Mouse (Mus musculus) forebrain, embryonic 14.5 days (tissue): ENCODE results near the gene Tex45. TPM values are rescaled to one million over a fixed set of nuclear protein-coding genes. Genes with fewer than 3 reads are reported as not detected.
A peak's percentile ranks its signal among the peaks of the same experiment; 100 is the strongest.

ENCODE experiments used
- ATAC-seq: fragments of 200-750 bp; cut with Nextera tagmentation; 2 replicates; pipeline ENCODE4 v1.8.0; 2017; ENCODE audit warnings: mild to moderate bottlenecking, moderate library complexity
- DNase-seq: peaks from one replicate; pipeline ENCODE4 v3.0.0-alpha.2; 2015; ENCODE audit warnings: low spot score
- H3K27ac ChIP-seq: fragments of 300-500 bp; sonication (generic); 2 replicates; pipeline ENCODE4 v1.5.1; 2014; ENCODE audit warnings: low read depth, mild to moderate bottlenecking, control low read depth, low read length, moderate library complexity
- H3K27me3 ChIP-seq: fragments of 300-500 bp; sonication (generic); replicated peaks from 2 replicates; pipeline ENCODE4 v1.6.1; 2014; ENCODE audit warnings: low read length, control low read depth, mixed read lengths; ENCODE audit not compliant: control insufficient read depth, insufficient read depth
- H3K36me3 ChIP-seq: fragments of 300-500 bp; sonication (generic); 2 replicates; pipeline ENCODE4 v1.6.1; 2014; ENCODE audit warnings: low read length, control low read depth; ENCODE audit not compliant: control insufficient read depth, insufficient read depth
- H3K4me1 ChIP-seq: fragments of 300-500 bp; sonication (generic); 2 replicates; pipeline ENCODE4 v1.6.1; 2014; ENCODE audit warnings: antibody characterized with exemption, low read length, control low read depth; ENCODE audit not compliant: control insufficient read depth, insufficient read depth
- H3K4me2 ChIP-seq: fragments of 300-500 bp; sonication (generic); 2 replicates; pipeline ENCODE4 v1.6.1; 2014; ENCODE audit warnings: mild to moderate bottlenecking, control low read depth, low read length
- H3K4me3 ChIP-seq: fragments of 300-500 bp; sonication (generic); 2 replicates; pipeline ENCODE4 v1.5.1; 2014; ENCODE audit warnings: low read depth, low read length, control low read depth
- H3K9ac ChIP-seq: fragments of 300-500 bp; sonication (generic); 2 replicates; pipeline ENCODE4 v1.6.1; 2014; ENCODE audit warnings: mild to moderate bottlenecking, low read length, control low read depth, moderate library complexity
- H3K9me3 ChIP-seq: fragments of 300-500 bp; sonication (generic); replicated peaks from 2 replicates; pipeline ENCODE4 v1.6.1; 2016; ENCODE audit warnings: low read length, control low read depth, mixed read lengths; ENCODE audit not compliant: control insufficient read depth
- whole genome bisulfite sequencing: fragments of 180-500 bp; shearing (Covaris S2); extraction: QIAGEN DNeasy Blood & Tissue Kit; methylation state at CpG from one replicate; pipeline ENCODE4 v1.1.7; 2014; 5-methylcytosine and 5-hydroxymethylcytosine counted together
- polyA plus RNA-seq: library from polyadenylated mRNA; unstranded; fragments of >200 nt; fragmentation: Nextera tagmentation; extraction: Ambion mirVana; gene quantifications from 2 replicates; pipeline ENCODE4 v1.2.1, GENCODE M21; 2014

Tex45 gene
- polyA plus RNA-seq, 1 experiment from 2014 or later = 0.18 TPM

- Histone ChIP-seq H3K9me3 (no peaks in the 10 kb centered on the region), H3K4me3 (no peak overlapping the region), H3K27me3 (no peaks in the 10 kb centered on the region), H3K27ac (no peak overlapping the region), H3K4me2 (no peak overlapping the region), H3K9ac (no peak overlapping the region), H3K4me1 (no peaks in the 10 kb centered on the region), H3K36me3 (peaks cover 87% of the 10 kb centered on the region)
- ATAC-seq (no peak), DNase-seq (no peak)
- WGBS = 89% methylated on average over 2 of the region's 2 CpGs
Observed at GRCm38 (mm10) chr8:3449226-3449625, 21.4 kb upstream of the Tex45 start.

GRCm38 (mm10) chr8:3450670-3451069 lies 20.0 kb upstream of the Tex45 start:
- Histone ChIP-seq H3K9me3 (no peaks in the 10 kb centered on the region), H3K36me3 (peaks cover 92% of the 10 kb centered on the region), H3K9ac (no peak overlapping the region), H3K4me1 (no peaks in the 10 kb centered on the region), H3K27me3 (no peaks in the 10 kb centered on the region), H3K4me2 (no peak overlapping the region), H3K4me3 (no peak overlapping the region), H3K27ac (no peak overlapping the region)
- ATAC-seq = peak; percentile 58; the same call in 1 of the 2 replicates
- 30% methylated on average over 5 of the region's 5 CpGs for WGBS
- DNase-seq = peak; percentile 67

GRCm38 (mm10) chr8:3451992-3452391 lies 18.7 kb upstream of the Tex45 start:
- H3K4me2 ChIP-seq = no peak overlapping the region
- no peaks in the 10 kb centered on the region for H3K27me3 ChIP-seq
- DNase-seq (no peak), ATAC-seq (no peak)
- H3K9me3 ChIP-seq = no peaks in the 10 kb centered on the region
- H3K4me1 ChIP-seq = no peaks in the 10 kb centered on the region
- H3K36me3 ChIP-seq = peaks cover 95% of the 10 kb centered on the region
- WGBS = 97% methylated on average over 25 of the region's 25 CpGs
- H3K27ac ChIP-seq = no peak overlapping the region
- H3K4me3 ChIP-seq = no peak overlapping the region
- no peak overlapping the region for H3K9ac ChIP-seq

- Histone ChIP-seq H3K36me3 (peaks cover 3% of the 10 kb centered on the region), H3K9ac (no peak overlapping the region), H3K4me3 (no peak overlapping the region), H3K4me1 (0 out of 2 replicates have a peak, but pooled peaks cover 2% of the 10 kb centered on the region), H3K4me2 (no peak overlapping the region), H3K27ac (no peak overlapping the region), H3K9me3 (no peaks in the 10 kb centered on the region), H3K27me3 (no peaks in the 10 kb centered on the region)
- no peak for ATAC-seq
- WGBS = 82% methylated on average over 2 of the region's 2 CpGs
- DNase-seq = no peak
Observed at GRCm38 (mm10) chr8:3463248-3463647, 7.4 kb upstream of the Tex45 start.

GRCm38 (mm10) chr8:3464309-3464708 lies 6.4 kb upstream of the Tex45 start:
- WGBS = 52% methylated on average over 5 of the region's 5 CpGs
- peaks cover 3% of the 10 kb centered on the region; the same call in 1 of the 2 replicates for H3K36me3 ChIP-seq
- H3K4me1 ChIP-seq = 0 out of 2 replicates have a peak, but pooled peaks cover 3% of the 10 kb centered on the region
- H3K4me2 ChIP-seq = no peak overlapping the region
- ATAC-seq (no peak), DNase-seq (peak; percentile 65)
- no peak overlapping the region for H3K9ac ChIP-seq
- no peak overlapping the region for H3K4me3 ChIP-seq
- H3K9me3 ChIP-seq = no peaks in the 10 kb centered on the region
- no peaks in the 10 kb centered on the region for H3K27me3 ChIP-seq
- no peak overlapping the region for H3K27ac ChIP-seq

GRCm38 (mm10) chr8:3467006-3467885 lies 3.4 kb upstream of the Tex45 start, which contains the start of gene Pex11g:
Gene Pex11g (minus strand): TSS chr8:3467680.
- no peaks in the 10 kb centered on the region for H3K9me3 ChIP-seq
- WGBS = 9% methylated on average over 32 of the region's 32 CpGs
- peak within 1 kb of the TSS; percentile 38 for H3K4me3 ChIP-seq
- H3K4me1 ChIP-seq = 0 out of 2 replicates have a peak, but pooled peaks cover 3% of the 10 kb centered on the region
- peak; percentile 92 for ATAC-seq
- H3K9ac ChIP-seq = peak within 1 kb of the TSS; percentile 62
- no peaks in the 10 kb centered on the region for H3K36me3 ChIP-seq
- H3K27ac ChIP-seq = peak within 1 kb of the TSS; percentile 48; the same call in 1 of the 2 replicates
- DNase-seq = peak; percentile 97
- H3K27me3 ChIP-seq = no peaks in the 10 kb centered on the region
- H3K4me2 ChIP-seq = peak within 1 kb of the TSS; percentile 61

GRCm38 (mm10) chr8:3467886-3468545 lies 2.6 kb upstream of the Tex45 start:
- peak overlapping the region; percentile 61 for H3K4me2 ChIP-seq
- H3K9ac ChIP-seq = peak overlapping the region; percentile 62
- H3K36me3 ChIP-seq = no peaks in the 10 kb centered on the region
- no peaks in the 10 kb centered on the region for H3K27me3 ChIP-seq
- H3K27ac ChIP-seq = peak overlapping the region; percentile 48; the same call in 1 of the 2 replicates
- no peaks in the 10 kb centered on the region for H3K9me3 ChIP-seq
- ATAC-seq (no peak; the same call in 1 of the 2 replicates), DNase-seq (no peak)
- 49% methylated on average over 9 of the region's 9 CpGs for WGBS
- H3K4me1 ChIP-seq = 0 out of 2 replicates have a peak, but pooled peaks cover 3% of the 10 kb centered on the region
- H3K4me3 ChIP-seq = peak overlapping the region; percentile 38

- ATAC-seq = no peak
- no peak overlapping the region for H3K27ac ChIP-seq
- no peaks in the 10 kb centered on the region for H3K27me3 ChIP-seq
Observed at GRCm38 (mm10) chr8:3468838-3469237, 1.8 kb upstream of the Tex45 start.

More at GRCm38 (mm10) chr8:3468838-3469237, 1.8 kb upstream of the Tex45 start:
- Histone ChIP-seq H3K9me3 (no peaks in the 10 kb centered on the region), H3K4me3 (no peak overlapping the region), H3K4me2 (no peak overlapping the region), H3K4me1 (0 out of 2 replicates have a peak, but pooled peaks cover 3% of the 10 kb centered on the region), H3K9ac (no peak overlapping the region), H3K36me3 (no peaks in the 10 kb centered on the region)
- 97% methylated on average over 1 of the region's 1 CpGs for WGBS
- DNase-seq = no peak
